Mouse (Mus musculus) CH12.LX (cell line): ENCODE measurements around the gene Adad2. TPM values are rescaled to one million over a fixed set of nuclear protein-coding genes. Genes with fewer than 3 reads are reported as not detected.

ENCODE experiments used
- DNase-seq: peaks from one replicate; pipeline ENCODE4 v3.0.0-alpha.2; 2013; ENCODE audit errors: extremely low read depth
- H3K27ac ChIP-seq: 2 replicates; pipeline ENCODE4 v1.5.1; 2012; ENCODE audit warnings: low read depth, mild to moderate bottlenecking, control low read depth, moderate library complexity; ENCODE audit not compliant: insufficient read depth
- H3K27me3 ChIP-seq: replicated peaks from 2 replicates; pipeline ENCODE3; 2012; ENCODE audit warnings: inconsistent platforms
- H3K36me3 ChIP-seq, 2 experiments: replicated peaks in 1 of 2; 2 replicates each; pipeline versions ENCODE3 to v1.6.1; 2012; ENCODE audit warnings: inconsistent platforms in 1 of 2, low read length in 1 of 2, mild to moderate bottlenecking in 1 of 2, mixed read lengths in 1 of 2, moderate library complexity in 1 of 2; ENCODE audit not compliant: control insufficient read depth in 1 of 2, insufficient read depth in 1 of 2
- H3K4me1 ChIP-seq, 2 experiments: 2 replicates each; pipeline ENCODE4 v1.6.1; 2012; ENCODE audit warnings: inconsistent platforms in 1 of 2, moderate library complexity in 1 of 2; ENCODE audit not compliant: insufficient read depth in 2 of 2, control insufficient read depth in 1 of 2
- H3K4me2 ChIP-seq: 2 replicates; pipeline ENCODE4 v1.6.1; 2012; ENCODE audit warnings: low read depth, mild to moderate bottlenecking, control low read depth; ENCODE audit not compliant: poor library complexity, insufficient read depth, severe bottlenecking
- H3K4me3 ChIP-seq, 3 experiments: fragments of 150-350 bp in 1 of 3; sonication (generic) in 1 of 3; replicated peaks in 1 of 3; 2 replicates each; pipeline versions ENCODE3 to v1.5.1; 2011 to 2012; ENCODE audit warnings: low read depth in 2 of 3, low read length in 2 of 3, mild to moderate bottlenecking in 2 of 3, moderate library complexity in 2 of 3, control low read depth in 1 of 3, improper control_type of control experiment in 1 of 3, inconsistent platforms in 1 of 3, mixed read lengths in 1 of 3; ENCODE audit not compliant: poor library complexity in 1 of 3
- H3K79me2 ChIP-seq: replicated peaks from 2 replicates; pipeline ENCODE4 v1.6.1; 2012; ENCODE audit warnings: mild to moderate bottlenecking, moderate library complexity; ENCODE audit not compliant: control insufficient read depth, poor library complexity, insufficient read depth, severe bottlenecking; ENCODE audit errors: extremely low read depth
- H3K9ac ChIP-seq: 2 replicates; pipeline ENCODE4 v1.6.1; 2012; ENCODE audit warnings: low read depth, mild to moderate bottlenecking, control low read depth, moderate library complexity; ENCODE audit not compliant: insufficient read depth
- H3K9me3 ChIP-seq: replicated peaks from 2 replicates; pipeline ENCODE3; 2012; ENCODE audit warnings: low read length, inconsistent platforms, mixed read lengths
- BHLHE40 ChIP-seq: IDR thresholded peaks from 2 replicates; pipeline ENCODE4 v1.6.1; 2011; ENCODE audit warnings: mild to moderate bottlenecking, low read depth, low read length, improper control_type of control experiment
- CHD2 ChIP-seq: IDR thresholded peaks from 2 replicates; pipeline ENCODE4 v1.6.1; 2011; ENCODE audit warnings: low read length, improper control_type of control experiment
- ELF1 ChIP-seq: IDR thresholded peaks from 2 replicates; pipeline ENCODE4 v1.6.1; 2014; ENCODE audit warnings: low read depth, mild to moderate bottlenecking, inconsistent platforms, low read length, improper control_type of control experiment
- EP300 ChIP-seq: IDR thresholded peaks from 2 replicates; pipeline ENCODE4 v1.6.1; 2011; ENCODE audit warnings: low read length, improper control_type of control experiment
- ETS1 ChIP-seq: conservative IDR thresholded peaks from 2 replicates; pipeline ENCODE4 v1.6.1; 2012; ENCODE audit warnings: low read depth, mild to moderate bottlenecking, inconsistent platforms, low read length, improper control_type of control experiment, moderate library complexity
- IRF4 ChIP-seq: IDR thresholded peaks from 2 replicates; pipeline ENCODE4 v1.6.1; 2014; ENCODE audit warnings: low read depth, mild to moderate bottlenecking, inconsistent platforms, low read length, improper control_type of control experiment
- JUN ChIP-seq: IDR thresholded peaks from 2 replicates; pipeline ENCODE4 v1.6.1; 2011; ENCODE audit warnings: low read depth, mild to moderate bottlenecking, low read length, improper control_type of control experiment, moderate library complexity; ENCODE audit not compliant: insufficient read depth
- JUND ChIP-seq: conservative IDR thresholded peaks from 2 replicates; pipeline ENCODE4 v1.6.1; 2011; ENCODE audit warnings: low read depth, low read length, improper control_type of control experiment
- KAT2A ChIP-seq: IDR thresholded peaks from 2 replicates; pipeline ENCODE4 v1.6.1; 2012; ENCODE audit warnings: low read length, improper control_type of control experiment, inconsistent platforms; ENCODE audit not compliant: insufficient replicate concordance
- MEF2A ChIP-seq: IDR thresholded peaks from 2 replicates; pipeline ENCODE4 v1.6.1; 2014; ENCODE audit warnings: low read depth, mild to moderate bottlenecking, inconsistent platforms, low read length, improper control_type of control experiment, borderline replicate concordance
- MYC ChIP-seq: IDR thresholded peaks from 2 replicates; pipeline ENCODE4 v1.6.1; 2011; ENCODE audit warnings: low read depth, mild to moderate bottlenecking, improper control_type of control experiment, low read length
- NRF1 ChIP-seq: IDR thresholded peaks from 2 replicates; pipeline ENCODE4 v1.6.1; 2014; ENCODE audit warnings: low read depth, mild to moderate bottlenecking, inconsistent platforms, low read length, improper control_type of control experiment, moderate library complexity
- PAX5 ChIP-seq: IDR thresholded peaks from 2 replicates; pipeline ENCODE4 v1.6.1; 2012; ENCODE audit warnings: low read length, inconsistent platforms, mixed read lengths
- POLR2A ChIP-seq: IDR thresholded peaks from 2 replicates; pipeline ENCODE4 v1.6.1; 2011; ENCODE audit warnings: low read depth, mild to moderate bottlenecking, improper control_type of control experiment, low read length
- RCOR1 ChIP-seq: conservative IDR thresholded peaks from 2 replicates; pipeline ENCODE4 v1.6.1; 2012; ENCODE audit warnings: low read depth, mild to moderate bottlenecking, inconsistent platforms, low read length, improper control_type of control experiment
- SIN3A ChIP-seq: IDR thresholded peaks from 2 replicates; pipeline ENCODE4 v1.6.1; 2012; ENCODE audit warnings: low read length, improper control_type of control experiment, inconsistent platforms
- SMC3 ChIP-seq: IDR thresholded peaks from 2 replicates; pipeline ENCODE4 v1.6.1; 2011; ENCODE audit warnings: low read depth, low read length, improper control_type of control experiment
- TBP ChIP-seq: conservative IDR thresholded peaks from 2 replicates; pipeline ENCODE4 v1.6.1; 2011; ENCODE audit warnings: low read depth, low read length, improper control_type of control experiment
- TCF12 ChIP-seq: IDR thresholded peaks from 2 replicates; pipeline ENCODE4 v1.6.1; 2014; ENCODE audit warnings: low read depth, mild to moderate bottlenecking, inconsistent platforms, low read length, improper control_type of control experiment
- UBTF ChIP-seq: IDR thresholded peaks from 2 replicates; pipeline ENCODE4 v1.6.1; 2012; ENCODE audit warnings: low read depth, mild to moderate bottlenecking, inconsistent platforms, low read length, improper control_type of control experiment, moderate library complexity
- ZMIZ1 ChIP-seq: IDR thresholded peaks from 2 replicates; pipeline ENCODE4 v1.6.1; 2012; ENCODE audit warnings: low read depth, mild to moderate bottlenecking, inconsistent platforms, low read length, improper control_type of control experiment
- ZNF384 ChIP-seq: IDR thresholded peaks from 2 replicates; pipeline ENCODE4 v1.6.1; 2012; ENCODE audit warnings: low read depth, low read length, improper control_type of control experiment, inconsistent platforms
- dilution Hi-C: fragments of 300-500 bp; cut with MboI; formaldehyde crosslinking; loops from 2 replicates; pipeline ENCODE4 v1.14.3; 2020; ENCODE audit warnings: low sequenced_read_pairs; ENCODE audit not compliant: extremely low pct_unique_long_range_greater_than_20kb, extremely low pct_ligation_motif_present
- in situ Hi-C: fragments of 300-500 bp; cut with MboI; formaldehyde crosslinking; loops from 3 replicates; pipeline ENCODE4 v1.14.3; 2019; ENCODE audit warnings: low sequenced_read_pairs, low pct_ligation_motif_present, low pct_unique_long_range_greater_than_20kb, mixed read lengths
- polyA plus RNA-seq: library from polyadenylated mRNA; unstranded; fragments of >175 nt; gene quantifications from 2 replicates; pipeline ENCODE4 v1.2.1, GENCODE M21; 2012; ENCODE audit warnings: low read depth; ENCODE audit not compliant: insufficient read length
- total RNA-seq, 2 experiments: library from RNA; depleted of rRNA; stranded (reverse); fragments of 300-350 nt in 1 of 2; fragments of >200 nt in 1 of 2; gene quantifications; 2 replicates each; pipeline ENCODE4 v1.2.3; 2012 to 2014

The Adad2 gene
- total and polyA plus RNA-seq, 3 experiments = not detected

- Histone ChIP-seq H3K4me1 (no peaks in the 10 kb centered on the region), H3K36me3 (no peaks in the 10 kb centered on the region), H3K79me2 (no peaks in the 10 kb centered on the region), H3K4me3 (no peak overlapping the region), H3K9me3 (peaks cover 13% of the 10 kb centered on the region), H3K9ac (no peak overlapping the region), H3K4me2 (no peak overlapping the region), H3K27ac (no peak overlapping the region), H3K27me3 (peaks cover 71% of the 10 kb centered on the region)
- in situ Hi-C loops (no loop called here), dilution Hi-C loops (no loop called here)
- TF ChIP-seq BHLHE40 (no peak), KAT2A (no peak), RCOR1 (no peak), UBTF (no peak), JUND (no peak), PAX5 (no peak), TCF12 (no peak), IRF4 (no peak), TBP (no peak), ZNF384 (no peak), MYC (no peak), MEF2A (no peak), CHD2 (no peak), SMC3 (no peak), ELF1 (no peak), POLR2A (no peak), JUN (no peak)
- DNase-seq = no peak
These were observed 49.3 kb downstream of the Adad2 start for GRCm38 (mm10) chr8:119661892-119662291.

DNA sequence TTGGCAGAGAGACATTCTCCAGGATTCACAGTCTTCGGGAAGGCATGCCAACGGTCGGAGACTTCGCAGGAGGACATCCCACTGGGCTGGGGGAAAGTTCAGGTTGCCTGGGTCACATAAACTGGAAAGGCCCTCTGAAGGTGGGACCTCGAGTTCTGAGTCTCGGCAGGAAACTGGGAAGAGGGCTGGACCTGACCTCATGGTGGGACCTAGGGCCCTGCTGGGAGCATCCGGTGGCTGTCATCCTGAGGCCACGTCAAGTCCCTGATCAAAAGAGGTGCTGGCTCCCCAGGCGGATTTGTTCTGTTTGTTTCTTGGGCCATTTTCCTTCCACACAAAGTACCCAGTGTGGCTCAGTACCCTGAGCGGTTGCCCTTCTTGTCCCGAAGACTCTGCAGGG, 50.9 kb downstream of the Adad2 start:
- in situ Hi-C loops = no loop called here
- Histone ChIP-seq H3K36me3 (no peaks in the 10 kb centered on the region), H3K4me2 (no peak overlapping the region), H3K4me3 (no peak overlapping the region), H3K27me3 (peaks cover 86% of the 10 kb centered on the region), H3K4me1 (no peaks in the 10 kb centered on the region), H3K79me2 (no peaks in the 10 kb centered on the region), H3K9me3 (peaks cover 2% of the 10 kb centered on the region), H3K27ac (no peak overlapping the region), H3K9ac (no peak overlapping the region)
- TF ChIP-seq TBP (no peak), EP300 (no peak), NRF1 (no peak), SIN3A (no peak), SMC3 (no peak), ZNF384 (no peak), MYC (no peak), ZMIZ1 (no peak), ETS1 (no peak), PAX5 (no peak)
- dilution Hi-C loops = no loop called here
- no peak for DNase-seq
